Mouse (Mus musculus) neural tube, embryonic 11.5 days (tissue): ENCODE measurements around the gene Dnajb1. TPM values are rescaled to one million over a fixed set of nuclear protein-coding genes. Genes with fewer than 3 reads are reported as not detected.

Experiments used
- ATAC-seq: fragments of 200-750 bp; cut with Nextera tagmentation; 2 replicates; pipeline ENCODE4 v1.8.0; 2017; ENCODE audit warnings: moderate number of reproducible peaks, mild to moderate bottlenecking, moderate TSS enrichment, moderate library complexity; ENCODE audit not compliant: insufficient read depth, low FRiP score, low TSS enrichment
- DNase-seq: peaks from one replicate; pipeline ENCODE4 v3.0.0-alpha.2; 2015; ENCODE audit warnings: low spot score
- H3K27ac ChIP-seq: fragments of 300-500 bp; sonication (generic); 2 replicates; pipeline ENCODE4 v1.5.1; 2014; ENCODE audit warnings: low read depth, mild to moderate bottlenecking, low read length
- H3K27me3 ChIP-seq: fragments of 300-500 bp; sonication (generic); 2 replicates; pipeline ENCODE4 v1.6.1; 2014; ENCODE audit warnings: mild to moderate bottlenecking, low read length, mixed read lengths; ENCODE audit not compliant: control insufficient read depth, insufficient read depth
- H3K36me3 ChIP-seq: fragments of 300-500 bp; sonication (generic); 2 replicates; pipeline ENCODE4 v1.6.1; 2014; ENCODE audit warnings: mild to moderate bottlenecking, low read length, moderate library complexity, mixed read lengths; ENCODE audit not compliant: control insufficient read depth, insufficient read depth
- H3K4me1 ChIP-seq: fragments of 300-500 bp; sonication (generic); 2 replicates; pipeline ENCODE4 v1.6.1; 2014; ENCODE audit warnings: low read length, mixed read lengths; ENCODE audit not compliant: control insufficient read depth, insufficient read depth
- H3K4me2 ChIP-seq: fragments of 300-500 bp; sonication (generic); 2 replicates; pipeline ENCODE4 v1.6.1; 2014; ENCODE audit warnings: low read depth, mild to moderate bottlenecking, moderate library complexity
- H3K4me3 ChIP-seq: fragments of 300-500 bp; sonication (generic); 2 replicates; pipeline ENCODE4 v1.5.1; 2014; ENCODE audit warnings: low read depth, low read length
- H3K9ac ChIP-seq: fragments of 300-500 bp; sonication (generic); 2 replicates; pipeline ENCODE4 v1.6.1; 2014; ENCODE audit warnings: mild to moderate bottlenecking, low read length
- H3K9me3 ChIP-seq: fragments of 300-500 bp; sonication (generic); 2 replicates; pipeline ENCODE4 v1.6.1; 2016; ENCODE audit warnings: low read length; ENCODE audit not compliant: control insufficient read depth
- WGBS: fragments of 180-500 bp; shearing (Covaris S2); extraction: QIAGEN DNeasy Blood & Tissue Kit; methylation state at CpG from one replicate; pipeline ENCODE4 v1.1.7; 2014; 5-methylcytosine and 5-hydroxymethylcytosine counted together
- polyA plus RNA-seq: library from polyadenylated mRNA; unstranded; fragments of >200 nt; fragmentation: Nextera tagmentation; extraction: Ambion mirVana; gene quantifications from 2 replicates; pipeline ENCODE4 v1.2.1, GENCODE M21; 2014

Dnajb1 gene
- polyA plus RNA-seq, 1 experiment from 2014 or later = 68.9 TPM

DNA sequence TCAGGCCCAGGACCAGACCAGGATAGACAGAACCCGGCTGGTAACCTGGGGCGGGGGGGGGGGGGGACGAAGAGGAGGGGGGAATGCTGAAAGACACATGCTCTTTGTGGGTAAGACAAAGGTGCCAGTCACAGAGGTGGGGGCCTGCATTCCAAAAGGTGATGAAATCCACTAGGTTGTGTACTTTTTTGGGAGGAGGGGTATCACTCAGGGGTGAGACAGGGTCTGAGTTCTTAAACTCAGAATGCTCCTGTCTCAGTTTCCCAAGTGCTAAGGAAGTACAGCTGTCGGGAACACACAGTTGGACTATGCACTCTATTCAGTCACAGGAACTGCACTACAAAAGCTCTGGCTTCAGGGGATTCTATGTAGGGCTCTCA, 31.5 kb upstream of the Dnajb1 start:
- no peak for DNase-seq
- WGBS = 71% methylated on average over 3 of the region's 4 CpGs

DNA sequence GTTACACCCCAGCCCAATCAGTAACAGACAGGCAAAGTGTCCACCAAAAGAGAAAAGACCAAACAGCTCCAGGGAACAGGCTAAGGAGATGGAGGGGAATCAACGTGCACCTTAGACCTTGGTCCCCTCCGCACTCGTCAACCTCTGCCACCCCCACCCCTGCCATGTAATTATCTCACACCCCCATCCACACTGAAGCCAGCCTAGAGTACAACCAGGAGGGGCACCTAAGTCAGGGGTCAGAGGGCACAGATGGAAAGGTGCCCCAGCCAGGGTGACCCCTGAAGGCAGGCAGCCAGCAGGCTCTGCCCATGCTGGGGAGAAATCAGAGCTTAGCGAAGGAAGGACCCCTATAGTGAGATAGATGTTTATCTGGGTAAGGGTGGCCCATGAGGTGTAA, 31.1 kb upstream of the Dnajb1 start:
- no peak for DNase-seq
- Histone ChIP-seq H3K4me2 (no peak overlapping the region), H3K36me3 (peaks cover 6% of the 10 kb centered on the region; the same call in 1 of the 2 replicates), H3K27ac (no peak overlapping the region), H3K27me3 (no peaks in the 10 kb centered on the region), H3K4me3 (no peak overlapping the region), H3K4me1 (peaks cover 13% of the 10 kb centered on the region), H3K9me3 (no peaks in the 10 kb centered on the region), H3K9ac (no peak overlapping the region)
- no peak for ATAC-seq
- WGBS = 71% methylated on average over 4 of the region's 4 CpGs

More for the DNA sequence above, 31.5 kb upstream of the Dnajb1 start:
- no peak overlapping the region for H3K27ac ChIP-seq
- ATAC-seq = no peak
- H3K4me2 ChIP-seq = no peak overlapping the region
- H3K9ac ChIP-seq = no peak overlapping the region
- H3K27me3 ChIP-seq = no peaks in the 10 kb centered on the region
- H3K4me1 ChIP-seq = peaks cover 13% of the 10 kb centered on the region
- H3K36me3 ChIP-seq = peaks cover 8% of the 10 kb centered on the region; the same call in 1 of the 2 replicates
- no peak overlapping the region for H3K4me3 ChIP-seq
- H3K9me3 ChIP-seq = no peaks in the 10 kb centered on the region

GRCm38 (mm10) chr8:83577384-83577791, 30.6 kb upstream of the Dnajb1 start:
- ATAC-seq = no peak
- Histone ChIP-seq H3K27ac (no peak overlapping the region), H3K9me3 (no peaks in the 10 kb centered on the region), H3K4me1 (peaks cover 13% of the 10 kb centered on the region), H3K4me3 (no peak overlapping the region), H3K27me3 (no peaks in the 10 kb centered on the region), H3K4me2 (no peak overlapping the region), H3K9ac (no peak overlapping the region), H3K36me3 (peaks cover 2% of the 10 kb centered on the region; the same call in 1 of the 2 replicates)
- no peak for DNase-seq
- 57% methylated on average over 9 of the region's 9 CpGs for WGBS

DNA sequence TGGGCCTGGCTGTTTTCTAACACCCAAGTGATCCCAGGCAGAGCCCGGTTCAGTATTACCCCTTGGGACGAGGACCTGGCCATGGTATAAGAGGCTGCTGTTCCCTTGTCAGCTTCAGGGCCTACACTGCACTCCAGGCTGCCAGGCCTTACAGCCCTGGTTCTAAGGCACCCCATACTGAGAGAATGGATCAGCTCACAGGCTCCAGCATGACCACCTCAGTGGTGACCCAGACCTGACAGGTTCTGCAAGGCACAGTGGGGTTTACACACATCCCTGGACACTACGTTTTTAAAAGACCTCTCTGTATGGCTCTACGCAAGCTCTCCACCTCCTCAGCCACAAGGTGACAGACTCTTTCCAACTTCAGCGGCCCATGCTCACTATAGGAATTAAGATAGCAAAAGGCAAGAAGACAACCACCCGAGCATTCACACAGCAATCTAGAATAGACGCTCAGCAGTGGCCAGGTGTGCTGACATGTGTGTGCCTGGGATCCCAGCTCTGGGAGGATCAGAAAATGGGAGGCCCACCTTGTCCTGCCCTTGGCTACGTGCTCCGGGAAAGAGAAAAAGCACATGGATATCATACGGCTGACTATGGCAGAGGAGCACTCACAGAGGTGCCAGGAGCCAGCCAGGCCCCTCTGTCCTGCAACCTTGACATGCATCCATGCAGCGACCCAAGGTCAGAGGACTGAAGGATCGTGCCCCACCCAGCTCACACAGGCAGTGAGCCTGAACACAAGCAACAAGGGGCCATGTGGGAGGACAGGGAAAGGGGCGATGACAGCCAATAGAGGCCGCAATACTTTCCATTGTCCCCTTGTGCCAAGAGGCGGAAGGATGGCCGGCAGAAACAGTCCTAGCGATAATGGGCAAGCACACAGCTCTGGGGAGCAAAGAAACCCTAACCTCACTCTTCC, 29.6 kb upstream of the Dnajb1 start:
- no peak overlapping the region for H3K4me2 ChIP-seq
- no peaks in the 10 kb centered on the region for H3K36me3 ChIP-seq
- no peak for DNase-seq
- no peak overlapping the region for H3K9ac ChIP-seq
- no peaks in the 10 kb centered on the region for H3K27me3 ChIP-seq
- WGBS = 79% methylated on average over 17 of the region's 17 CpGs
- H3K27ac ChIP-seq = no peak overlapping the region
- ATAC-seq = no peak
- H3K4me3 ChIP-seq = no peak overlapping the region
- H3K4me1 ChIP-seq = peaks cover 13% of the 10 kb centered on the region
- H3K9me3 ChIP-seq = no peaks in the 10 kb centered on the region

- Histone ChIP-seq H3K4me3 (no peak overlapping the region), H3K4me2 (no peak overlapping the region), H3K9me3 (no peaks in the 10 kb centered on the region), H3K4me1 (peaks cover 13% of the 10 kb centered on the region), H3K27me3 (no peaks in the 10 kb centered on the region), H3K27ac (no peak overlapping the region), H3K9ac (no peak overlapping the region; the same call in 1 of the 2 replicates), H3K36me3 (peaks cover 2% of the 10 kb centered on the region; the same call in 1 of the 2 replicates)
- 90% methylated on average over 8 of the region's 8 CpGs for WGBS
- ATAC-seq = no peak
- no peak for DNase-seq
These were observed 28.3 kb upstream of the Dnajb1 start for GRCm38 (mm10) chr8:83579676-83580075.

- peaks cover 2% of the 10 kb centered on the region; the same call in 1 of the 2 replicates for H3K36me3 ChIP-seq
- no peaks in the 10 kb centered on the region for H3K27me3 ChIP-seq
- peaks cover 13% of the 10 kb centered on the region for H3K4me1 ChIP-seq
- no peak overlapping the region for H3K4me2 ChIP-seq
- no peaks in the 10 kb centered on the region for H3K9me3 ChIP-seq
- 93% methylated on average over 8 of the region's 8 CpGs for WGBS
- no peak overlapping the region for H3K9ac ChIP-seq
- no peak overlapping the region for H3K27ac ChIP-seq
- no peak for DNase-seq
- ATAC-seq = no peak
- no peak overlapping the region for H3K4me3 ChIP-seq
These were observed 27.2 kb upstream of the Dnajb1 start for GRCm38 (mm10) chr8:83580826-83581225.

DNA sequence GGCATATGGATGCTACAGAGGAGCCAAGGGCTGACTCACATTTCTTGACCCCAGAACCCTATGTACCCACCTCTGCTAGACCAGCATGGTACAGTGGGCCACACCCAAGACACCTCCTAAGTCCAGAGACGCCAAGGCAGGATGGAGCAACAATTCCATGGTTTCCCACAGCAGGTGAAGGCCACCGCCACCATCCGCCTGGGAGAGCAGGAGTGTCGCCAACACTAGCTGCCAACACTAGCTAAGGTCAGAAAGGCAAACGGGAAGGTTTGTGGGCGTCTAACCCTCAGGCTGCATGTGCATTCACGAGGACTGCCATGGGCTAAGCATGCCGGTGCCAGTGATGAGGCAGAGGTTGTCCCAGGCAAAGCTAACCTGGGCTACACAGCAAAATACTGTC, 25.8 kb upstream of the Dnajb1 start:
- peaks cover 4% of the 10 kb centered on the region; the same call in 1 of the 2 replicates for H3K36me3 ChIP-seq
- H3K9ac ChIP-seq = no peak overlapping the region
- no peak for ATAC-seq
- DNase-seq = peak; percentile 10
- no peaks in the 10 kb centered on the region for H3K9me3 ChIP-seq
- H3K4me3 ChIP-seq = no peak overlapping the region
- H3K4me2 ChIP-seq = no peak overlapping the region
- 89% methylated on average over 8 of the region's 8 CpGs for WGBS
- no peaks in the 10 kb centered on the region for H3K27me3 ChIP-seq
- H3K27ac ChIP-seq = no peak overlapping the region
- H3K4me1 ChIP-seq = peaks cover 6% of the 10 kb centered on the region

DNA sequence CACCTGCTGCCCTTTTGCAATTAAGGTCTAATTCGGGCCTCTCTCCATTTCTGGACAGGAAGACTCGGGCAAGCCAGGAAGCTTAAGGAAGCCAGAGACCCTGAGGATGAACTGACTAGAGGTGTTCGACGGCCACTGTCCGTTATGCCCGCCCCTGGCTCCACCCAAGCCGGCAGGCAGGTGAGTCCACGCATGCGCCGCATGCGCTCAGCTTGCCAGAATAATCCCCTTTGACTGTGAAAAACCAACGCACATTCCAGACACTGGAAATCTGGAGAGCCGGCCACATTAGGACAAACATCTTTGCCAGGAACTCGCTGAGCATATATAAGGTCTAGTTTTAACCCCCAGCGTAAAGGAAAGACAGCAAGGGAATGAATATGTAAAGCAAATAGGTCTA, 24.8 kb upstream of the Dnajb1 start:
- H3K4me2 ChIP-seq = no peak overlapping the region
- DNase-seq (peak; percentile 10), ATAC-seq (no peak)
- no peak overlapping the region for H3K4me3 ChIP-seq
- peaks cover 4% of the 10 kb centered on the region for H3K36me3 ChIP-seq
- no peaks in the 10 kb centered on the region for H3K9me3 ChIP-seq
- H3K27me3 ChIP-seq = no peaks in the 10 kb centered on the region
- H3K27ac ChIP-seq = no peak overlapping the region
- peaks cover under 1% of the 10 kb centered on the region for H3K4me1 ChIP-seq
- H3K9ac ChIP-seq = no peak overlapping the region
- 90% methylated on average over 15 of the region's 15 CpGs for WGBS

- peaks cover 4% of the 10 kb centered on the region for H3K36me3 ChIP-seq
These were observed 23.2 kb upstream of the Dnajb1 start for GRCm38 (mm10) chr8:83584771-83585170.

More at GRCm38 (mm10) chr8:83584771-83585170, 23.2 kb upstream of the Dnajb1 start:
- ATAC-seq = no peak
- Histone ChIP-seq H3K4me1 (no peaks in the 10 kb centered on the region), H3K4me3 (no peak overlapping the region), H3K27me3 (no peaks in the 10 kb centered on the region), H3K4me2 (no peak overlapping the region), H3K27ac (no peak overlapping the region), H3K9ac (no peak overlapping the region), H3K9me3 (no peaks in the 10 kb centered on the region)
- no peak for DNase-seq
- 86% methylated on average over 1 of the region's 1 CpGs for WGBS
